Mouse (Mus musculus) brown adipose tissue, adult 24 weeks (tissue): ENCODE results near the gene C130032M10Rik. TPM values are rescaled to one million over a fixed set of nuclear protein-coding genes. Genes with fewer than 3 reads are reported as not detected.

Experiments used
- H3K27ac ChIP-seq: fragments of 200-500 bp; replicated peaks from 2 replicates; pipeline ENCODE4 v1.5.1; 2012; ENCODE audit warnings: low read depth, mild to moderate bottlenecking, low read length
- H3K4me1 ChIP-seq: fragments of 200-500 bp; 2 replicates; pipeline ENCODE4 v1.6.1; 2012; ENCODE audit warnings: low read length, mixed read lengths; ENCODE audit not compliant: control insufficient read depth, insufficient read depth, insufficient read length
- H3K4me3 ChIP-seq: fragments of 200-500 bp; 2 replicates; pipeline ENCODE4 v1.5.1; 2012; ENCODE audit warnings: low read depth, mild to moderate bottlenecking, low read length, moderate library complexity; ENCODE audit not compliant: insufficient read depth
- polyA plus RNA-seq: library from polyadenylated mRNA; stranded (reverse); fragments of >200 nt; gene quantifications from 2 replicates; pipeline ENCODE4 v1.2.4, GENCODE M21; 2012; ENCODE audit not compliant: missing spikeins, insufficient read depth, insufficient read length

C130032M10Rik gene
- not detected in 2 replicates for polyA plus RNA-seq

DNA sequence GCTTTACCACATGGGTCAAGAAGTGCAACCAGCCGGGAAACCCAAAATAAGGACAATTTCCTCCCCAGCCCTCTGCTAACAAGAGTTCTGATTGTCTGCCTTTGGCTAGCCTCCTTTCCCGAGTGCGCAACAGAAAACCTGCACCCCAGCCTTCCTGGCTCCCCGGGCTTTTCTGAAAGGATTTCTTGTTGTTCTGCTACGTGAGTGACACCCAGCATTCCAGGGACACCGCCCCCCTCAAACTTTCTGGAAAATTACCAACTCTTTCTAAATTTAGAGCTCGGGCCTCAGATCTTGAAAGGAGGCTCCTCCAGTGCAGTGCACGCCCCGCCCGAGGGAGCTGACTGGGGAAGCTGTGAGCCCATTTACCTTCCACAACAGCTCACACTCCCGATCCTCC is at the start of gene C130032M10Rik:
Gene C130032M10Rik (plus strand): TSS at position 334 of the 400 bp plus-strand sequence.
- Histone ChIP-seq H3K4me1 (no peaks in the 10 kb centered on the region), H3K27ac (no peak within 1 kb of the TSS), H3K4me3 (no peak within 1 kb of the TSS)

DNA sequence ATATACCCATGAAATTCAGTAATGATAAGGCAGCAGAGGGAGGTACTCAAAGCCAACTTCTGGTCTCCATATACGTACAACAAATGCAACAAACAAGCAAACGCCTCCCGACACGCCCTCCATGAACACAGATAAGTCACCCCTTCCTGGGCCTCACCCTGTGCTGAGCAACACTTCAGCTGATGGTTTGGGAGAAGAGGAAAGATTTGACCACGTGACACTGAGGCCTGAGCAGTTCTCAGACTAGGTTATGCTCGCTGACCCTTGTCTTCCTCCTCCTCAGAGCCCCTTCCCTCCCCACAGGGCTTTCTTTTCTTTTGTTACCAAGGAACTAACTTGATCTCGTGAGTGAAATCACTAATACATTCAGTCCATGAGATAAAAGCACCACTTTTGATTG is 48.6 kb upstream of the C130032M10Rik start:
- Histone ChIP-seq H3K4me3 (no peak overlapping the region), H3K4me1 (no peaks in the 10 kb centered on the region)

DNA sequence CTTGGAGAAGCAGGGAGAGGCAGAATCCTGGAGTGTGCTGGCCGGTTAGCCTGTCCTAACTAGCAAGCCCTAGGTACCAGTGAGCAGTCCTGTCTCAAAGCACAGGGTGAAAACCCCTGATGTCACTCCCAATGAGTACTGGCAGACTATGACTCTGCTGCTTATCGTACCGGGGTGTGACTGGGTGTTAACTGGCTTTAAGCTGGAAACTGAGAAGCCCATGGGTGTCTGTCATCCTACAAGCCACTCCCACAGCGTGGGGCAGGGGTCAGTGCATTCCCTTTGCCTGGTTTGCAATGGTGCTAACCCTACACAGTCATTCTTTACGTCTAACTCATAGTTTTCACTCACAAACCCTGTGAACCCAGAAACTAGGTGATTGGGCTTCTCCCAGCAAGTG is 47.3 kb upstream of the C130032M10Rik start:
- Histone ChIP-seq H3K27ac (no peak overlapping the region), H3K4me3 (no peak overlapping the region), H3K4me1 (no peaks in the 10 kb centered on the region)

More for the DNA sequence above, 48.6 kb upstream of the C130032M10Rik start:
- no peak overlapping the region for H3K27ac ChIP-seq

DNA sequence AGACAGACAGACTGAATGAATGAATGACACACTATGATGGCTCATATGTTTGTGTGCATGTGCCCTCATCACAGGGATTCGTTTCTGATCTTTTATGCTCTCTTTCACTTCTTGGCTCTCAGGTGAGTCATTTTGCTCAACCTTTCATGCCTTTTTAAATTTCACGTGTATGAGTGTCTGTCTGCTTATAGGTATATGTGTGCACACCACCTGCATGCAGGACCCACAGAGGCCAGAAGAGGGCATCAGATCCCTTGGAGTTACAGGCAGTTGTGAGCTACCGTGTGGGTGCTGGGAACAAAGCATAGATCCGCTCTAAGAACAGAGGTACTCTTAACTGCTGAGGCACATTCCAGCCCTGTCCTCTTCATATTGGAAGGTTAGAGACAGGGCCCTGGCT is 46.8 kb upstream of the C130032M10Rik start:
- Histone ChIP-seq H3K27ac (no peak overlapping the region), H3K4me3 (no peak overlapping the region), H3K4me1 (no peaks in the 10 kb centered on the region)

DNA sequence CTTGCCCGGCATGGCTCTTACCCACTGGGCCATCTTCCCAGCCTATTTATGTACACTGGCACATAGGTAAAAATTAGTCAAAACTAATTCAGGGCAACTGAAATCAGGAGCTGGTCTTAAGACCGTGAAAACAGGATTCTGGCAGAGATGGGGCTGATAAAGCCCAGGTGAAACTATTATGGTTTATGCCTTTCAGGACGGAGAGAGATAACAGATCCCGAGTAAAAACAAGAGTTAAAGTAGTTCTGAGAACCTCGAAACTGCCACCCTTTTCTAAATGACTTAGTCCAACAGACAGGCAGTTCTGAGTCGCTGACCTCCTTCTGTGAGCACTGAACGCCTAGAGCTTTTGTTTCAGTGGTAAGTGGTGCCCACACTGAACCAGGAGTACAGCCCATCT is 43.6 kb upstream of the C130032M10Rik start:
- Histone ChIP-seq H3K4me3 (no peak overlapping the region), H3K27ac (no peak overlapping the region), H3K4me1 (no peaks in the 10 kb centered on the region)

DNA sequence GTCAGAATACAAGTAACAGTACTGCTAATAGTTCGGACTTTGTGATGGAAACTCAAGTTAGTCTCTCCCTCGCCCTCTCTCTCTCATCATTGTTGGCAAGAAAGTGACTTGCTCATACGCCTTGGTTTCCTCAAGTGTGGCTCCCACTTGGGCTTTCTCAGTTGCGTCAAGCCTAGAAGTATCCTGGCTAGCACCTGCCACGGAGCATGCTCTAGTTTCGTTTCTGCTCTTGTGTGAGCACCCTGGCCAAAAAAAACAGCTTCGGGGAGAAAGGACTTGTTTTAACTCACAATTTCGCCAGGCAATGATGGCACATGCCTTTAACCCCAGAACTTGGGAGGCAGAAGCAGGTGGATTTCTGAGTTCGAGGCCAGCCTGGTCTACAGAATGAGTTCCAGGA is 38.5 kb upstream of the C130032M10Rik start:
- Histone ChIP-seq H3K27ac (no peak overlapping the region), H3K4me3 (no peak overlapping the region), H3K4me1 (no peaks in the 10 kb centered on the region)

DNA sequence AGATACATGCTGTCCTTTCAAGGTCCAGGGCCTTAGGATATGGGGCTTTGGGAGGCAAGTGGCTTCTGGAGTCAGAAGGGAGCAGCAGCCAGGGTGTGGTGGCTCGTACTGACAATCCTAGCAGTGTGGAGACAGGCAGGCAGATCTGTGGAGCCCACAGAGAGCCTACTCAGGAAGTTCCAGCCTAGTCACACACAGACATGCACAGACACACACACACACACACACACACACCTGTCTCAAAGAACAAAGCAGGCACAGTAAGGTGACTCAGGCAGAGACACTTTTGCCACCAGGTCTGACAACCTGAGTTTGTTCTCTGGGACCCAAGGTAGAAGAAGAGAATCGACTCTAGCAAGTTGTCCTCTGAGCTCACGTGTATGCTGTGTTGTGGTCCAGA is 34.6 kb upstream of the C130032M10Rik start:
- no peak overlapping the region for H3K4me3 ChIP-seq
- no peak overlapping the region for H3K27ac ChIP-seq

DNA sequence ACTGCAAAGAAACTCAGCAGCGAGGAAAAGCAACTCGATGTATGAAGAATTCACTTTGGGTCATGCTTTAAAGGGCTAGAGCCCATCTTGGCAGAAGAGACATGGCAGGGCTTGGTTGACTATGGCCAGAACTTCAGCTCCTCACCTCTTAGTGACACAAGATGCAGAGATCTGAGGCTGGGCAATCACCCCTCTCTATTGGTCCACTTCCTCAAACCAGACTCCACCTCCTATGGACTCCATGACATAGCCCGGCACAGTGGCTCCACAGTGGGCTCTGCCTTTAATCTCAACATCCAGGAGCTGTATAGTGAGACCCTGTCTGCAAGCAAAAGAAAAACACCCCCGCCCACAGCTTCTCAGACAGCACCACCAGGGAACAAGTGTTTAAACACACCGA is 30.7 kb upstream of the C130032M10Rik start:
- Histone ChIP-seq H3K27ac (no peak overlapping the region), H3K4me3 (no peak overlapping the region), H3K4me1 (no peaks in the 10 kb centered on the region)

More for the DNA sequence above, 34.6 kb upstream of the C130032M10Rik start:
- no peaks in the 10 kb centered on the region for H3K4me1 ChIP-seq

DNA sequence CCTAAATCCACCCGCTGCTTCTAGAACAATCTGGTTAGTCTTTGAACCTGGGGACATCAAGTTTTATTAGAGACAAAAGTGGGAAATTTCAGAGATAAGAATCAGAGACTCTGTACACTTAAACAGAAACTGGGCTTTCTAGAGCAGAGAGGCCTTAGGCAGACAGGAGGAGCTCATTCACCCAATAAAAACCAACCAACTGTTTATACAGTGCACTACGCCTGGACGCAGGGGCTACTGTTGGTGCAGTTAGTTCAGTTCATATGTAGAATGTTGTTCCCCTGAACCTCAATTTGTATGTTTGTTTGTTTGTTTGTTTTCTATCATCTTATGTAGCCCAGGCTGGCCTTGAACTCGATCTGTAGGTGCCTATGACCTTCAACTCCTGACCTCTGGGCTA is 28.7 kb upstream of the C130032M10Rik start:
- Histone ChIP-seq H3K27ac (no peak overlapping the region), H3K4me1 (no peaks in the 10 kb centered on the region), H3K4me3 (no peak overlapping the region)

DNA sequence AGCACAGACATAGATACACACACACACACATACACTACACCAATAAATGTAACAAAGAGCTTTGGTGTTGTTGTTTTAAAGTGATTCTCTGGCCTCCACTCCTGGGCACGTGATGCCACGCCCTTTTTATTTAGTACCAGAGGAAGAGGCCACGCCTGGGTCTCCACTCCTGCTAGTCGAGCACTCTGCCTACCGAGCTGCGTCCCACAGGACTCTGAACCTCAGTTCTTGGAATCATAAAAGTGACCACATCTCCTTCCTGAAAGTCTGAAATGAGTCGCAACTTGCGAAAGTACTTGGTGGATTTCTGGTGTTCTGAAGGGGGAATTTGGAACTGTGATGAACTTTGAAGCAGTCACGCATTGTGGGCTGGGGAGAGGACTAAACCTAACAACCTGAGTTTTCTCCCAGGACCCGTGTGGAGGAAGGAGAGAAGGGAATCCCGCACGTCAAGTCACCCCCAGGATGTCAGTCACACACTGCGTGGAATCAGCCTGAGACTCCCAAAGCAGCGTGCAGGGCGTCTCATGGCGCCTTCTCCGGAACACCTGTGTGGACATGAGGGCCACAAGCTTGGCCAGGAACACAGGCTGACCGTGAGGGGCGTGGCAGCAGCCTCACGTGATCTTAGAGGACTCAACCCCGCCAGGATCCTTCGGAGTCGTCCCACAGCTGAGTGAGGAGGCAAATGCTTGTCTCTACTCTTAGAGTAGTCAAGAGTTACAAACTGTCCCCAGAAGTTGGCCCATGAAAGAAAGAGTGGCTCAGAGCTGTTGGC is 27.8 kb upstream of the C130032M10Rik start:
- no peaks in the 10 kb centered on the region for H3K4me1 ChIP-seq
- no peak overlapping the region for H3K4me3 ChIP-seq
- no peak overlapping the region for H3K27ac ChIP-seq

DNA sequence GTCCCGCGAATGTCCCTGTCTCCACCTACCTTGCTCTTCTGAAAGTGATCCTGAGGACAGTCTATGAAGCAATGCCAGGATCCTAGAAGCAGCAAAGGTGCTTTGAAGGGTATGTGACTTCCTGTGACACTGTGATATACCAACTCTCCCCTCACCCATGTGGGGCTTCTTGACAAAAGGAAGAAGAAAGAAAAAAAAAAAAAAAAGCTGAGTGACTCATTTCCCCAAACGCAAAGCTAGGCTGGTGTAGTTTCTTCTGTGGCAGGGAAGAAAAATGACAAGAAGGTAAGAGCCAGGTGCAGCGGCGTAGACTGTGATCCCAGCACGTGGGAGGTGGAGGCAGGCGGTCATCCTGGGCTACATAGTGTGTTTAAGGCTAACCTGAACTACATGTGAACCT is 19.0 kb upstream of the C130032M10Rik start:
- H3K4me3 ChIP-seq: no peak overlapping the region
- no peaks in the 10 kb centered on the region for H3K4me1 ChIP-seq

DNA sequence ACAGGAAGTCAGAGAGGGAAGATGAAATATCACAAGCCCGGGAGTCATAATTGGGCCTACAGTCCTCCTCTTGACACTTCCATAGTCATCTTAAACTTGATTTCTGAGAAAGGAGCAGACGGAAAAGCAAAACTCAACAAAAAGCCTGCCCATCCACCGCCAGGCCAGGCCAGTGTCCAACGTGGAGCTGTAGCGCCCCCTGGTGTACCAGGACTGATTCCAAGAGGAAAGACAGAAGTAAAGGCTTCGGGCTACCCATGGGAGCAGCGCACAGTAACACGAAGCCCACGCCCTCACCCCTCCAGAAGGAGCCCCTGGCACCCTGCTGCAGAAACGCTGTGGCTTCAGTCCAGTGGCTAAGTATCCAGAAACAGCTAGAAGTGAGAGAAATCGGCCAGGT is 17.3 kb upstream of the C130032M10Rik start:
- Histone ChIP-seq H3K4me3 (no peak overlapping the region), H3K27ac (no peak overlapping the region), H3K4me1 (no peaks in the 10 kb centered on the region)

More for the DNA sequence above, 19.0 kb upstream of the C130032M10Rik start:
- H3K27ac ChIP-seq: no peak overlapping the region

DNA sequence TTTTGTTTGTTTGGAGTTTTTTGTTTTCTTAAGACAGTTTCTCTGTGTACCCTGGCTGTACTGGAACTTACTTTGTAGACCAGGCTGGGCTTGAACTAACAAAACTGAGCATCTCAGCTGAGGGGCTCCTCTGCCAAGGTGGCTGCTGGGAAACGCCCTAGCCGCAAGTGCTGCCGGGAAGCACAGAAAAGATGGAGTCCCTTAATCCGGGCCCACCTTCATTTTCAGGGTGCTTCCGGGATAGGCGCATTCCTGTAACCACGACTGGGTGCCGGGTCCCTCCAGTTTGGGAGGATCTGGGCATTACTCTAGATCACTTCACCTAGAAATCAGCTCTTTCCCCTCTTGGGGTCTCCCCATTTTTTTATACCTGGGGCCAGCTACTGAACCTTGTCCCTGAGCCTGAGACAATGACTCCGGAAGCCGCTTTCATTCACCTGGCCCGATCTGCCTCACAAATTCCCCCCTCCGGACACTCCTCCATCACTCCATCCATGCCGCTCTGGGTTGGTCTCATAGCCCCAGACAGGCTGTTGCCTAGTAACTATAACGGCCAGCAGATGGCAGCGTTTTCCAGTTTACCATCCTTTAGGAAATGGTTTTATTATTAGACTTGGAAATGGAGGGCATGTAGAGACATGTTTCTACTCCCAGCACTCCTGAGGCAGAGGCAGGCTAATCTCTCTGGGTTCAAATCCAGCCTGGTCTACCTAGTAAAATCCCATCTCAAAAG is 15.5 kb upstream of the C130032M10Rik start:
- no peak overlapping the region for H3K27ac ChIP-seq
- no peak overlapping the region for H3K4me3 ChIP-seq
- no peaks in the 10 kb centered on the region for H3K4me1 ChIP-seq

DNA sequence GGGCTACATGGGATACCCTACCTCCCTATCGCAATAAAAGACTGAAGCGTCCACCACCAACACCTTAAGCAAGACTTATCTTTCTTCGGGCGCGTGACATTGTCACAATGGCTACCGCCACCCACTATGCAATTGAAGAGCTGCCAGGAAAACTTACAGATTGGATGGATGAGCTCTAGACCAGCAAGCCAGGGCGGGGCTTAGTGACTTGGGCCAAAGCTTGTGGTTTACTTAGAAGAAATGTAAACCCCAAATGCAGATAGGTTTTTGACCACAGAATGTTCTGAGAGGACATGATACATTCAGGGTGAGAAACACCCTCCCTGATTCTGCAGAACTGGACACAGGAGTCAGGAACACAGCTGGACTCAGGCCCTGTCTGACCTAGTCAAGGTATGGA is 14.4 kb upstream of the C130032M10Rik start:
- H3K4me1 ChIP-seq: no peaks in the 10 kb centered on the region
- no peak overlapping the region for H3K27ac ChIP-seq

DNA sequence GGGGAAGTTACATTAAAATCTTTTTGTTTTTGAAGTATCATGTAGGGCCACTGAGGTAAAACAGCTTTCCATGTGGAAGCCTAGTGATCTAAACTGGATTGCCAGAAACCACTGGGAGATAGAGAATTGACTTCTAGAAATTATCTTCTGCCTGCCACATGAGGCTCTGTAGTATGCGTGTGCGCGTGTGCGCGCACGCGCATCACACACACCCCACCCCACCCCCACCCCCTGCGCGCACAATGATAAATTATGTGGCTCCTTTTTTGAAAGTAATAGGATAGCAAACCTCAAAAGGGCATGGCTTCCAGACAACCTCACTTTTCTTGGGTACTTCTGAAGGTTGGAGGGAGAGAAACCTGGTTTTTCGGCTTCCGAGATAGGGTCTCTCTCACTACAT is 13.6 kb upstream of the C130032M10Rik start:
- Histone ChIP-seq H3K27ac (no peak overlapping the region), H3K4me1 (no peaks in the 10 kb centered on the region), H3K4me3 (no peak overlapping the region)

More for the DNA sequence above, 14.4 kb upstream of the C130032M10Rik start:
- no peak overlapping the region for H3K4me3 ChIP-seq
